Mouse (Mus musculus) kidney, embryonic 15.5 days (tissue): ENCODE measurements around the gene Ppa2. TPM values are rescaled to one million over a fixed set of nuclear protein-coding genes. Genes with fewer than 3 reads are reported as not detected.
A peak's percentile ranks its signal among the peaks of the same experiment; 100 is the strongest.

ENCODE experiments used
- ATAC-seq: fragments of 200-750 bp; cut with Nextera tagmentation; replicated peaks from 2 replicates; pipeline ENCODE4 v1.8.0; 2017; ENCODE audit warnings: moderate TSS enrichment; ENCODE audit not compliant: low FRiP score
- H3K27ac ChIP-seq: fragments of 300-500 bp; sonication (generic); 2 replicates; pipeline ENCODE4 v1.5.1; 2015; ENCODE audit warnings: mild to moderate bottlenecking, inconsistent platforms
- H3K27me3 ChIP-seq: fragments of 300-500 bp; sonication (generic); 2 replicates; pipeline ENCODE4 v1.6.1; 2015; ENCODE audit warnings: inconsistent platforms
- H3K36me3 ChIP-seq: fragments of 300-500 bp; sonication (generic); 2 replicates; pipeline ENCODE4 v1.6.1; 2015; ENCODE audit warnings: inconsistent platforms
- H3K4me1 ChIP-seq: fragments of 300-500 bp; sonication (generic); 2 replicates; pipeline ENCODE4 v1.6.1; 2015; ENCODE audit warnings: inconsistent platforms
- H3K4me2 ChIP-seq: fragments of 300-500 bp; sonication (generic); 2 replicates; pipeline ENCODE4 v1.6.1; 2015; ENCODE audit warnings: moderate library complexity, mild to moderate bottlenecking, inconsistent platforms
- H3K4me3 ChIP-seq: fragments of 300-500 bp; sonication (generic); replicated peaks from 2 replicates; pipeline ENCODE4 v1.5.1; 2015; ENCODE audit warnings: mild to moderate bottlenecking, inconsistent platforms
- H3K9ac ChIP-seq: fragments of 300-500 bp; sonication (generic); 2 replicates; pipeline ENCODE4 v1.6.1; 2015; ENCODE audit warnings: mild to moderate bottlenecking, inconsistent platforms
- H3K9me3 ChIP-seq: fragments of 300-500 bp; sonication (generic); replicated peaks from 2 replicates; pipeline ENCODE4 v1.6.1; 2016; ENCODE audit warnings: inconsistent platforms
- WGBS: fragments of 180-500 bp; shearing (Covaris S2); methylation state at CpG from one replicate; pipeline ENCODE4 v1.1.7; 2015; ENCODE audit warnings: mixed read lengths; 5-methylcytosine and 5-hydroxymethylcytosine counted together
- polyA plus RNA-seq: library from polyadenylated mRNA; unstranded; fragments of >200 nt; fragmentation: Nextera tagmentation; extraction: Ambion mirVana; gene quantifications from 2 replicates; pipeline ENCODE4 v1.2.1, GENCODE M21; 2015

Ppa2 gene
- polyA plus RNA-seq, 1 experiment from 2014 or later: 99.8 TPM

- no peak for ATAC-seq
- WGBS: 86% methylated on average over 5 of the region's 5 CpGs
- peaks cover 15% of the 10 kb centered on the region; the same call in 1 of the 2 replicates for H3K36me3 ChIP-seq
- no peak overlapping the region for H3K4me2 ChIP-seq
- no peak overlapping the region for H3K9ac ChIP-seq
- H3K27me3 ChIP-seq: no peaks in the 10 kb centered on the region
- no peak overlapping the region for H3K27ac ChIP-seq
- 0 out of 2 replicates have a peak, but pooled peaks cover 4% of the 10 kb centered on the region for H3K4me1 ChIP-seq
- H3K4me3 ChIP-seq: no peak overlapping the region
- no peaks in the 10 kb centered on the region for H3K9me3 ChIP-seq
These were observed 22.4 kb downstream of the Ppa2 start for GRCm38 (mm10) chr3:133332280-133332679.

DNA sequence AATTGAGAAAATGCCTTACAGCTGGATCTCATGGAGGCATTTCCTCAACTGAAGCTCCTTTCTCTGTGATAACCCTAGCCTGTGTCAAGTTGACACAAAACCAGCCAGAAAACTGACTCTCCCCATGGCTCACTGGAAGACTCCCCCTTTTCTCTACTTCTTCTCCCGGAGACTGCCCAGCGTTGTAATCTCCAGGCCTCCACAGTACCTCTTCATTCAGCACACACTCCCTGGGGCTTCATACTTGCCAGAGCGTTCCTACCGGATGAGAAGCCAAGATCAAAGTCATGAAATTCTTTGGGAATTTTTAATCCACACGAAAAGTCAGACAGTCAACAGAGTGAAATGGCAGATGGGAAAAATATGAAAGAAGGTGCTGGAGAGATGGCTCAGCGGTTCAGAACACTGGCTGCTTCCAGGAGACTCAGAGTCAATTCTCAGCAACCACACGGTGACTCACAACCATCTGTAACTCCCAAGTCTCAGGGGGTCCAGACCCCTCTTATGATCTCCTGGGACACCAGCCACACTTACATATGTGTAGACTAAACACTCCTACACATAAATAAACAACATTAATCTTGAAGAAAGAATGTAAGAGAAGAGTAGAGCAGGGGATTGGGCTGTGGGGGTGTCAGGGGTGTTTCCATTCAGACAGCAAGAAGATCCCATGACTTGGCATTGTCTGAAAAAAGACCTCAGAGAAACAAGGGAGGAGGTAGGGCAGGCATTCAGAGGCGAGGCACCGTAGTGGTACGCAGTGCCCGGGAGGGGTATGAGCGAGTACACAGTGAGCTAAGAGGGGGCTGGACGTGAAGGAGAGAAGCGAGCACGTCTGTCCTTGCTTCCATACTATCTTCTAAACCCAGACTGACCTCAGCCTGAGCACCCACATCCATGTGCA is 23.6 kb downstream of the Ppa2 start:
- no peak overlapping the region for H3K4me2 ChIP-seq
- 0 out of 2 replicates have a peak, but pooled peaks have one; percentile 30 for ATAC-seq
- H3K9ac ChIP-seq: no peak overlapping the region
- 0 out of 2 replicates have a peak, but pooled peaks cover 4% of the 10 kb centered on the region for H3K4me1 ChIP-seq
- peaks cover 11% of the 10 kb centered on the region; the same call in 1 of the 2 replicates for H3K36me3 ChIP-seq
- H3K27me3 ChIP-seq: no peaks in the 10 kb centered on the region
- H3K9me3 ChIP-seq: no peaks in the 10 kb centered on the region
- H3K4me3 ChIP-seq: no peak overlapping the region
- 82% methylated on average over 15 of the region's 15 CpGs for WGBS
- no peak overlapping the region for H3K27ac ChIP-seq

DNA sequence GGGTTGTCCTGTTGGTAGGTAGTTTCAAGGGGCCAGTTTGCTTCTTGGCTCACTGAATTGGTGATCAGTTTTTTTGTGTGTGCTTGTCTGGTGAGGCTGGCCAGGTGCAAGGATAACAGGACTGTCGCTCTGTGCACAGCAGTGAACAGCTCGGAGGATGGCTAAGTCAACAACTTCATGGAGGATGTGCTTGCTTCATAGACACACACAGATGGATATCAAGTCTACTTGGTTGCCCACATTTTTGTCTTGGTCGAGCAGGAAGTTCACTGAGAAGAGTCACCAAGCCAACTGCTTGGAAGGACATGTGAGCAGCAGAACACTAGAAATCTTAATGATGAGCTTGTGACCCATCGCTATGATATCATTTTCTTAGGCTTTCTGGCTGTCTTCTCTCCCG is 24.8 kb downstream of the Ppa2 start:
- Histone ChIP-seq H3K27me3 (no peaks in the 10 kb centered on the region), H3K4me2 (no peak overlapping the region), H3K36me3 (peaks cover 11% of the 10 kb centered on the region; the same call in 1 of the 2 replicates), H3K9me3 (no peaks in the 10 kb centered on the region), H3K4me1 (peaks cover 11% of the 10 kb centered on the region), H3K4me3 (no peak overlapping the region), H3K9ac (no peak overlapping the region), H3K27ac (no peak overlapping the region)
- ATAC-seq: no peak
- WGBS: 88% methylated on average over 5 of the region's 5 CpGs

DNA sequence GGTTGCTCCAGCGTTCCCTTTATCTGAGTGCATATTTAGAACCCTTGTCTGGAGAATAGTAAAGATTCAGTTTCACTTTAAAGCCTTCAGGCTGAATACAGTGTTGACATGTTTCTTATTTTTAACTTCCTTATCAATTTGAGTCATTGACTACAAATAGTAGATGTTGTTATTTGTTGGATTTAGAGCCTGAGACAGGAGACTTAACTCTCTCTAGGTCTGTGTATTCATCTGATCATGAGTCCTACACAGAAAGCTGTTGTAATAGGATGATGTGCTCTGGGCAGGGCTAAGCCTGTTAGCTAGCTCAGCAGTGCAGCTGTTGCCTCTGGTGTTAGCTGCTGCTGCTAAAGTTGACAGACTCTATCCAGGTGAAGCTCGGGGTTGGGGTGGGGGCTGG is 25.3 kb downstream of the Ppa2 start:
- 79% methylated on average over 2 of the region's 2 CpGs for WGBS
- no peak overlapping the region for H3K27ac ChIP-seq
- H3K4me1 ChIP-seq: peaks cover 13% of the 10 kb centered on the region
- no peak overlapping the region for H3K4me2 ChIP-seq
- H3K27me3 ChIP-seq: no peaks in the 10 kb centered on the region
- H3K9ac ChIP-seq: no peak overlapping the region
- ATAC-seq: no peak
- peaks cover 14% of the 10 kb centered on the region for H3K36me3 ChIP-seq
- H3K9me3 ChIP-seq: no peaks in the 10 kb centered on the region
- no peak overlapping the region for H3K4me3 ChIP-seq

GRCm38 (mm10) chr3:133336400-133336799 is 26.5 kb downstream of the Ppa2 start:
- no peak for ATAC-seq
- Histone ChIP-seq H3K36me3 (peaks cover 20% of the 10 kb centered on the region), H3K27me3 (no peaks in the 10 kb centered on the region), H3K4me1 (peaks cover 9% of the 10 kb centered on the region), H3K4me2 (no peak overlapping the region), H3K9ac (no peak overlapping the region), H3K9me3 (no peaks in the 10 kb centered on the region), H3K27ac (no peak overlapping the region), H3K4me3 (no peak overlapping the region)
- WGBS: 83% methylated on average over 7 of the region's 7 CpGs

- H3K9me3 ChIP-seq: no peaks in the 10 kb centered on the region
- no peak; the same call in 1 of the 2 replicates for ATAC-seq
- peaks cover 16% of the 10 kb centered on the region for H3K36me3 ChIP-seq
- H3K4me2 ChIP-seq: no peak overlapping the region
- H3K4me1 ChIP-seq: peaks cover 8% of the 10 kb centered on the region
- H3K27ac ChIP-seq: no peak overlapping the region
- 82% methylated on average over 9 of the region's 9 CpGs for WGBS
- H3K4me3 ChIP-seq: no peak overlapping the region
- no peak overlapping the region for H3K9ac ChIP-seq
- H3K27me3 ChIP-seq: no peaks in the 10 kb centered on the region
These were observed 29.0 kb downstream of the Ppa2 start for GRCm38 (mm10) chr3:133338851-133339356.

GRCm38 (mm10) chr3:133339411-133339823 is 29.5 kb downstream of the Ppa2 start:
- 36% methylated on average over 11 of the region's 11 CpGs for WGBS
- H3K4me1 ChIP-seq: peaks cover 8% of the 10 kb centered on the region
- no peaks in the 10 kb centered on the region for H3K9me3 ChIP-seq
- H3K27ac ChIP-seq: no peak overlapping the region
- H3K27me3 ChIP-seq: no peaks in the 10 kb centered on the region
- peak; percentile 71 for ATAC-seq
- H3K9ac ChIP-seq: no peak overlapping the region
- peaks cover 16% of the 10 kb centered on the region for H3K36me3 ChIP-seq
- H3K4me3 ChIP-seq: no peak overlapping the region
- no peak overlapping the region for H3K4me2 ChIP-seq

DNA sequence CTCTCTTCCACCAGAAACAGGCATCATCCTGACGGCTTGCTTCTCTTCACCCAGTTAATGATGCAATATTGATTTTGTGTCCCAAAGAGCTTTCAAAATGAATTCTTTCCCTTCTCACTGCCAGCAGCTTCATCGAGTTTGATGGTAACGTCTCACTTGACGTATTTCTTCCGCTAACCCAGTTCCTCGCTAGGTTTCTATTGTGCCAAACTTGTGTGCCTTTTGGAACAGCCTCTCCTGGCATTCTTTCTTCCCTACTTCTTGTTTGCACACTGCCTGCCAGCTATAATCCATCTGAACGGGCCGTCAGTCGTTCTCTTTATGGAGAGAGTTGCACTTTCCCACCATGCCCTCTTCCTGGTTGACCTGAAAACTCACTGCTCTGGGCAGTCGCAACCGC is 31.2 kb downstream of the Ppa2 start:
- ATAC-seq: no peak
- H3K27me3 ChIP-seq: no peaks in the 10 kb centered on the region
- 90% methylated on average over 11 of the region's 11 CpGs for WGBS
- H3K9me3 ChIP-seq: no peaks in the 10 kb centered on the region
- peaks cover 8% of the 10 kb centered on the region for H3K4me1 ChIP-seq
- no peak overlapping the region for H3K4me2 ChIP-seq
- H3K9ac ChIP-seq: no peak overlapping the region
- peaks cover 16% of the 10 kb centered on the region for H3K36me3 ChIP-seq
- H3K4me3 ChIP-seq: no peak overlapping the region
- no peak overlapping the region for H3K27ac ChIP-seq

DNA sequence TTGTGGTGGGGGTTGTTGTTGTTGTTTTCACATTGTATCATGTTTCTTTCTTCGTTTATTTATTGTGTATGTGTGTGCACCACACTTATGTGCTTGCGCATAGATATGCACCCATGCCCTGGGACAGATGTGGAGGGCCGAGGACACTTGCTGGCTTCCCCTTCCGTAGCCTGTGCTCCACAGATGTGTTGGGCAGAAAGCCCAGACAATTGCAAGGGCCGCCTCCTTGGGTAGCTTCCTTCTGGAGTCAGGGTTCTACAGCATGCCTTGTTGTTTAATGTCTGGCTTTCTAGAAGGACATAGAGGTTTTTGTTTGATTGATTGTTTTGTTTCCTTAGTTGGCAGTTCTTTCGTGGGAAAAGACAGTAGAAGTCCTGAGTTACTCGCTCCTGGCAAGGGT is 37.6 kb downstream of the Ppa2 start:
- Histone ChIP-seq H3K4me2 (no peak overlapping the region), H3K27me3 (no peaks in the 10 kb centered on the region), H3K36me3 (peaks cover 21% of the 10 kb centered on the region), H3K4me1 (no peaks in the 10 kb centered on the region), H3K4me3 (no peak overlapping the region), H3K9ac (no peak overlapping the region), H3K9me3 (no peaks in the 10 kb centered on the region), H3K27ac (no peak overlapping the region)
- ATAC-seq: no peak
- 74% methylated on average over 7 of the region's 7 CpGs for WGBS

GRCm38 (mm10) chr3:133348847-133349246 is 38.9 kb downstream of the Ppa2 start:
- peaks cover 21% of the 10 kb centered on the region for H3K36me3 ChIP-seq
- no peak for ATAC-seq
- no peak overlapping the region for H3K27ac ChIP-seq
- H3K27me3 ChIP-seq: no peaks in the 10 kb centered on the region
- H3K9me3 ChIP-seq: no peaks in the 10 kb centered on the region
- H3K4me1 ChIP-seq: no peaks in the 10 kb centered on the region
- 100% methylated on average over 2 of the region's 2 CpGs for WGBS
- no peak overlapping the region for H3K4me2 ChIP-seq
- no peak overlapping the region for H3K9ac ChIP-seq
- no peak overlapping the region for H3K4me3 ChIP-seq

DNA sequence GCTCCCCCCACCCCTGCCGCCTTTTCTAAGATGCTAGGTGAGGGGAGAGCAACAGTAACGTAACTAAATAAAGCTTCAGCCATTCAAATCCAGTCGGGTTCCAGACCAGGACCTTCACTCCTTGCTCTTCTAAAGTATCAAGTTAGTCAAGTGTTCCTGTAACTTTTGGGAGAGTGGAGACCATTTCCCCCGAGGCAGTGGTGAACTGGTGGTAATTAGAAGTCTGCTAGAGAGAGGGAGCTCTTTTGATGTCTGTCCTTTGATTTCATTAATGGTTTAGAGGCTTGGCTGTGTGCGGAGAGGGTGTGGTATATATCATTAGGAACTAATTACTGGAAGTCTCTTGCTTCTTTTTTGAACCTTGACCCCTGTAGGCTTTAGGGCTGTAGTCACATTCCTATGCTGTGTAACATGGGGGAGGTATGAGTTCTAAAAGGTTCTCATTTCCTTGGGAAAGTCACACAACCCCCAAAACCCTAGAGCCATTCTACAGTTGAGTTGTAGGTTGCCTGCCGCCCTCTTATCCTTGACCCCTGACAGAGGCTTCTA is 47.6 kb downstream of the Ppa2 start:
- 48% methylated on average over 6 of the region's 6 CpGs for WGBS
- H3K4me1 ChIP-seq: no peaks in the 10 kb centered on the region
- ATAC-seq: 0 out of 2 replicates have a peak, but pooled peaks have one; percentile 43
- H3K27me3 ChIP-seq: no peaks in the 10 kb centered on the region
- no peak overlapping the region for H3K27ac ChIP-seq
- no peak overlapping the region for H3K9ac ChIP-seq
- H3K9me3 ChIP-seq: no peaks in the 10 kb centered on the region
- no peaks in the 10 kb centered on the region for H3K36me3 ChIP-seq
- H3K4me3 ChIP-seq: no peak overlapping the region
- no peak overlapping the region for H3K4me2 ChIP-seq

- H3K9me3 ChIP-seq: no peaks in the 10 kb centered on the region
- ATAC-seq: no peak
- H3K27ac ChIP-seq: no peak overlapping the region
- H3K4me3 ChIP-seq: no peak overlapping the region
- no peak overlapping the region for H3K9ac ChIP-seq
- H3K4me1 ChIP-seq: no peaks in the 10 kb centered on the region
- no peak overlapping the region for H3K4me2 ChIP-seq
- no peaks in the 10 kb centered on the region for H3K27me3 ChIP-seq
- no peaks in the 10 kb centered on the region for H3K36me3 ChIP-seq
These were observed 48.1 kb downstream of the Ppa2 start for GRCm38 (mm10) chr3:133357977-133358376.
